Mouse (Mus musculus) ES-E14 (cell line): ENCODE results near the gene Samd11.

Experiments
- CHD2 ChIP-seq: IDR thresholded peaks from 2 replicates; pipeline ENCODE4 v1.6.1; 2014; ENCODE audit warnings: mild to moderate bottlenecking, low read depth, low read length, inconsistent platforms
- HCFC1 ChIP-seq: IDR thresholded peaks from 2 replicates; pipeline ENCODE4 v1.6.1; 2012; ENCODE audit warnings: low read length, inconsistent platforms, borderline replicate concordance; ENCODE audit not compliant: insufficient read depth
- MAFK ChIP-seq: IDR thresholded peaks from 2 replicates; pipeline ENCODE4 v1.6.1; 2014; ENCODE audit warnings: mild to moderate bottlenecking, low read depth, low read length, inconsistent platforms; ENCODE audit not compliant: insufficient read depth
- ZC3H11A ChIP-seq: IDR thresholded peaks from 2 replicates; pipeline ENCODE4 v1.6.1; 2012; ENCODE audit warnings: low read depth, mild to moderate bottlenecking, inconsistent platforms, low read length, borderline replicate concordance

- no peak for TF ChIP-seq MAFK
- TF ChIP-seq HCFC1 = no peak
- TF ChIP-seq ZC3H11A = no peak
- no peak for TF ChIP-seq CHD2
Observed at GRCm38 (mm10) chr4:156219936-156220335, 35.5 kb downstream of the Samd11 start.
